Mouse (Mus musculus): ENCODE data around the gene Hopx. TPM values are rescaled to one million over a fixed set of nuclear protein-coding genes. Genes with fewer than 3 reads are reported as not detected.

The Hopx gene
- total RNA-seq, 1 experiment, result 4.9 TPM

- no peak for DNase-seq (ENCODE audit: low read depth, low spot score)
- H3K4me3 ChIP-seq (ENCODE audit: insufficient read depth in 1 of 2, low read depth in 1 of 2, low read length in 2 of 2, poor library complexity in 1 of 2, severe bottlenecking in 1 of 2), result no peak overlapping the region
- peaks cover 1 to 2% of the 10 kb centered on the region in 2 experiments; a peak in 1 of 4 replicates for H3K4me1 ChIP-seq (ENCODE audit: control insufficient read depth in 2 of 2, insufficient read depth in 2 of 2, low read length in 2 of 2, poor library complexity in 1 of 2)
- H3K27ac ChIP-seq (ENCODE audit: insufficient read depth, low read depth, low read length, poor library complexity, severe bottlenecking), result no peak overlapping the region
- TF ChIP-seq MAFK (IDR thresholded peaks at IDR 0.05; ENCODE audit: insufficient read depth, low read depth, low read length) (no peak), ZNF384 (IDR thresholded peaks at IDR 0.05; ENCODE audit: low read depth, low read length) (no peak), ZC3H11A (IDR thresholded peaks at IDR 0.05; ENCODE audit: borderline replicate concordance, low read depth, low read length) (no peak), HCFC1 (IDR thresholded peaks at IDR 0.05; ENCODE audit: borderline replicate concordance, insufficient read depth, low read length) (no peak), CHD2 (IDR thresholded peaks at IDR 0.05; ENCODE audit: low read depth, low read length) (no peak)
- H3K9ac ChIP-seq (ENCODE audit: insufficient read depth, low read depth, low read length, poor library complexity, severe bottlenecking), result no peak overlapping the region
- in situ Hi-C loops (cut with MboI; ENCODE audit: low sequenced_read_pairs in 2 of 2, unreplicated experiment in 2 of 2), result no loop called here
- H3K36me3 ChIP-seq (ENCODE audit: control insufficient read depth, insufficient read depth, low read length, poor library complexity, severe bottlenecking), result no peaks in the 10 kb centered on the region
- no peaks in the 10 kb centered on the region for H3K9me3 ChIP-seq (ENCODE audit: control insufficient read depth, insufficient read depth, low read depth, low read length)
Measured at GRCm38 (mm10) chr5:77128854-77129253, 13.9 kb upstream of the Hopx start.

- Histone ChIP-seq H3K9ac (ENCODE audit: insufficient read depth, low read depth, low read length, poor library complexity, severe bottlenecking) (no peak overlapping the region), H3K36me3 (ENCODE audit: control insufficient read depth, insufficient read depth, low read length, poor library complexity, severe bottlenecking) (no peaks in the 10 kb centered on the region), H3K4me3 (ENCODE audit: insufficient read depth in 1 of 2, low read depth in 1 of 2, low read length in 2 of 2, poor library complexity in 1 of 2, severe bottlenecking in 1 of 2) (no peak overlapping the region), H3K4me1 (ENCODE audit: control insufficient read depth in 2 of 2, insufficient read depth in 2 of 2, low read length in 2 of 2, poor library complexity in 1 of 2) (peaks cover 1 to 4% of the 10 kb centered on the region in 2 experiments; a peak in 1 of 4 replicates), H3K27ac (ENCODE audit: insufficient read depth, low read depth, low read length, poor library complexity, severe bottlenecking) (no peak overlapping the region), H3K9me3 (ENCODE audit: control insufficient read depth, insufficient read depth, low read depth, low read length) (no peaks in the 10 kb centered on the region)
- DNase-seq (ENCODE audit: low read depth, low spot score), result no peak
- TF ChIP-seq CHD2 (IDR thresholded peaks at IDR 0.05; ENCODE audit: low read depth, low read length) (no peak), ZNF384 (IDR thresholded peaks at IDR 0.05; ENCODE audit: low read depth, low read length) (no peak)
- in situ Hi-C loops (cut with MboI; ENCODE audit: low sequenced_read_pairs in 2 of 2, unreplicated experiment in 2 of 2), result no loop called here
Measured at GRCm38 (mm10) chr5:77126415-77126968, 11.6 kb upstream of the Hopx start.

- no peaks in the 10 kb centered on the region for H3K9me3 ChIP-seq (ENCODE audit: control insufficient read depth, insufficient read depth, low read depth, low read length)
- H3K4me1 ChIP-seq (ENCODE audit: control insufficient read depth in 2 of 2, insufficient read depth in 2 of 2, low read length in 2 of 2, poor library complexity in 1 of 2), result peaks cover 3% of the 10 kb centered on the region in 2 experiments; a peak in 2 of 4 replicates
- H3K27ac ChIP-seq (ENCODE audit: insufficient read depth, low read depth, low read length, poor library complexity, severe bottlenecking), result no peak overlapping the region
- in situ Hi-C loops (cut with MboI; ENCODE audit: low sequenced_read_pairs in 2 of 2, unreplicated experiment in 2 of 2), result no loop called here
- no peak overlapping the region for H3K4me3 ChIP-seq (ENCODE audit: insufficient read depth in 1 of 2, low read depth in 1 of 2, low read length in 2 of 2, poor library complexity in 1 of 2, severe bottlenecking in 1 of 2)
- H3K9ac ChIP-seq (ENCODE audit: insufficient read depth, low read depth, low read length, poor library complexity, severe bottlenecking), result no peak overlapping the region
- no peak for TF ChIP-seq ZC3H11A (IDR thresholded peaks at IDR 0.05; ENCODE audit: borderline replicate concordance, low read depth, low read length)
- TF ChIP-seq MAFK (IDR thresholded peaks at IDR 0.05; ENCODE audit: insufficient read depth, low read depth, low read length), result no peak
- no peak for TF ChIP-seq CHD2 (IDR thresholded peaks at IDR 0.05; ENCODE audit: low read depth, low read length)
- no peak for TF ChIP-seq HCFC1 (IDR thresholded peaks at IDR 0.05; ENCODE audit: borderline replicate concordance, insufficient read depth, low read length)
- no peak for TF ChIP-seq ZNF384 (IDR thresholded peaks at IDR 0.05; ENCODE audit: low read depth, low read length)
- no peaks in the 10 kb centered on the region for H3K36me3 ChIP-seq (ENCODE audit: control insufficient read depth, insufficient read depth, low read length, poor library complexity, severe bottlenecking)
- no peak for DNase-seq (ENCODE audit: low read depth, low spot score)
Measured at GRCm38 (mm10) chr5:77124817-77125283, 9.9 kb upstream of the Hopx start.

GRCm38 (mm10) chr5:77124165-77124564, 9.2 kb upstream of the Hopx start:
- no peak overlapping the region for H3K4me3 ChIP-seq (ENCODE audit: insufficient read depth in 1 of 2, low read depth in 1 of 2, low read length in 2 of 2, poor library complexity in 1 of 2, severe bottlenecking in 1 of 2)
- H3K27ac ChIP-seq (ENCODE audit: insufficient read depth, low read depth, low read length, poor library complexity, severe bottlenecking), result no peak overlapping the region
- H3K9me3 ChIP-seq (ENCODE audit: control insufficient read depth, insufficient read depth, low read depth, low read length), result no peaks in the 10 kb centered on the region
- peaks cover 5 to 9% of the 10 kb centered on the region in 2 experiments; a peak in 2 of 4 replicates for H3K4me1 ChIP-seq (ENCODE audit: control insufficient read depth in 2 of 2, insufficient read depth in 2 of 2, low read length in 2 of 2, poor library complexity in 1 of 2)
- TF ChIP-seq ZNF384 (IDR thresholded peaks at IDR 0.05; ENCODE audit: low read depth, low read length), result no peak
- no peak for TF ChIP-seq MAFK (IDR thresholded peaks at IDR 0.05; ENCODE audit: insufficient read depth, low read depth, low read length)
- no peak for TF ChIP-seq HCFC1 (IDR thresholded peaks at IDR 0.05; ENCODE audit: borderline replicate concordance, insufficient read depth, low read length)
- no peak for TF ChIP-seq CHD2 (IDR thresholded peaks at IDR 0.05; ENCODE audit: low read depth, low read length)
- no peak for TF ChIP-seq ZC3H11A (IDR thresholded peaks at IDR 0.05; ENCODE audit: borderline replicate concordance, low read depth, low read length)
- H3K9ac ChIP-seq (ENCODE audit: insufficient read depth, low read depth, low read length, poor library complexity, severe bottlenecking), result no peak overlapping the region
- in situ Hi-C loops (cut with MboI; ENCODE audit: low sequenced_read_pairs in 2 of 2, unreplicated experiment in 2 of 2), result no loop called here
- no peak for DNase-seq (ENCODE audit: low read depth, low spot score)
- no peaks in the 10 kb centered on the region for H3K36me3 ChIP-seq (ENCODE audit: control insufficient read depth, insufficient read depth, low read length, poor library complexity, severe bottlenecking)

GRCm38 (mm10) chr5:77123597-77123996, 8.7 kb upstream of the Hopx start:
- Histone ChIP-seq H3K4me1 (ENCODE audit: control insufficient read depth in 2 of 2, insufficient read depth in 2 of 2, low read length in 2 of 2, poor library complexity in 1 of 2) (peaks cover 5 to 11% of the 10 kb centered on the region in 2 experiments; a peak in 2 of 4 replicates), H3K9ac (ENCODE audit: insufficient read depth, low read depth, low read length, poor library complexity, severe bottlenecking) (no peak overlapping the region), H3K4me3 (ENCODE audit: insufficient read depth in 1 of 2, low read depth in 1 of 2, low read length in 2 of 2, poor library complexity in 1 of 2, severe bottlenecking in 1 of 2) (no peak overlapping the region), H3K36me3 (ENCODE audit: control insufficient read depth, insufficient read depth, low read length, poor library complexity, severe bottlenecking) (no peaks in the 10 kb centered on the region), H3K9me3 (ENCODE audit: control insufficient read depth, insufficient read depth, low read depth, low read length) (no peaks in the 10 kb centered on the region), H3K27ac (ENCODE audit: insufficient read depth, low read depth, low read length, poor library complexity, severe bottlenecking) (no peak overlapping the region)
- in situ Hi-C loops (cut with MboI; ENCODE audit: low sequenced_read_pairs in 2 of 2, unreplicated experiment in 2 of 2), result no loop called here
- no peak for DNase-seq (ENCODE audit: low read depth, low spot score)
- TF ChIP-seq ZNF384 (IDR thresholded peaks at IDR 0.05; ENCODE audit: low read depth, low read length), result no peak
- TF ChIP-seq MAFK (IDR thresholded peaks at IDR 0.05; ENCODE audit: insufficient read depth, low read depth, low read length), result no peak
- TF ChIP-seq ZC3H11A (IDR thresholded peaks at IDR 0.05; ENCODE audit: borderline replicate concordance, low read depth, low read length), result no peak
- no peak for TF ChIP-seq HCFC1 (IDR thresholded peaks at IDR 0.05; ENCODE audit: borderline replicate concordance, insufficient read depth, low read length)
- TF ChIP-seq CHD2 (IDR thresholded peaks at IDR 0.05; ENCODE audit: low read depth, low read length), result no peak

Data from ES-E14 (cell line).